Mouse (Mus musculus): ENCODE results near the gene Adgrl4. TPM values are rescaled to one million over a fixed set of nuclear protein-coding genes. Genes with fewer than 3 reads are reported as not detected.

Adgrl4 gene
- polyA plus RNA-seq, 1 experiment: not detected

DNA sequence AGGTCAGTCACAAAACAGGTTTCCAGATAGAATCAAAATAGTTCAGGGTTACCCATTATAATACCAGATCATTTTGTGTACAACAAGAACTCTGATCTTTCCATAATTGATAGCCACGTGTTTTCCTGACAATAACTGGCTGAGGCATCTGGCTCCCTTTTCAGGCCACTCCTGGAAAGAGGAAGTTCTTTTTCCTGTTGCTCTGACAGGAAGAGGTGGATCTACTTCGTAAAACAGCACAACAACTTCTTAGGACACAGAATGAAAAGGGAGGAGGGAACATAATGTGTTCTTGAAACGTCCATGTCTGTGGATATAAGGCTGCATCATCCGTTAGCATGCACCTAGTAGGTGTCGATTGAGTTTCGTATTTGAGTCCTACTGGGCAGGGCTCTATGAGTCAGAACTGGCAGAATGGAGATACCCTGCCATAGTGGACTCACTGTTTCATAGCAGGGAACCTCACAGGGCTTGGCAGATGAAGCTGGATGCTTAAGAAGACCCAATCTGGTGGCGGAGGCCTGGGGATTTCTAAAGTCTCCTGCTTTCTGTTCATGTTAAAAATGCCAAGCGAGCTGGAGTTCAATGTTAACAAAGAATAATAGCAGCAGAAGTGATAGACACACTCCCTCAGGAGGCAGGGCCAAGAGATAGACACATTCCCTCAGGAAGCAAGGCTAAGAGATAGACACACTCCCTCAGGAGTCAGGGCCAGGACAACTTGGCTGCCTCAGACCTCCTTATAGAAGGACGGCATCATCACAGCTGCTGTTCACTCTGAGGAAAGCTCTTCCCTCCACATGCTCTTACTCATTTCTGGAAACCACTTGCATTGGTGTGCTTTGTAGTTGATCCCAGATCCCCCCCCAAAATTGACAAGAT, 13.1 kb upstream of the Adgrl4 start:
- Histone ChIP-seq H3K4me1 (ENCODE audit: control insufficient read depth) (no peaks in the 10 kb centered on the region), H3K27me3 (ENCODE audit: control insufficient read depth) (no peaks in the 10 kb centered on the region), H3K36me3 (ENCODE audit: control insufficient read depth) (no peaks in the 10 kb centered on the region), H3K4me3 (replicated peaks) (no peak overlapping the region), H3K9me3 (ENCODE audit: control insufficient read depth, low read length) (no peaks in the 10 kb centered on the region)
- TF ChIP-seq GATA1 (IDR thresholded peaks at IDR 0.05; ENCODE audit: low read length): no peak
- TF ChIP-seq TAL1 (IDR thresholded peaks at IDR 0.05; ENCODE audit: low read length): no peak

DNA sequence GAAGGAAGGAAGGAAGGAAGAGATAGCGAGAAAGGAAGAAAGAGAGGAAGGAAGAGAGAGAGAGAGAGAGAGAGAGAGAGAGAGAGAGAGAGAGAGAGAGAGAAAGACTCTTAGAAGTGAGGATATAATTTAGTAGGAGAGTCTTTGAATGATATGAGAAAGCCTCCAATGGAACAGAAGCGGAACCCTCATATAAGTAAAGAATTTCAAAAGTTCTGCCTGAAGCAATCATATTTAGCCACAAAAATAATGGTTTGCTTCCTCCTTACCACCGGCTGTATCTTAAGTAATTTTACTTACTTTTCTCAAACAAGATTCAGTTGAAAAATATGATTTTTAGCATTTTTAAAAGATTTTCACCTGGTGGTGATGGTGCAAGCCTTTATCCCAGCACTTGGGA, 7.6 kb upstream of the Adgrl4 start:
- H3K4me3 ChIP-seq (replicated peaks): no peak overlapping the region
- no peaks in the 10 kb centered on the region for H3K9me3 ChIP-seq (ENCODE audit: control insufficient read depth, low read length)
- no peaks in the 10 kb centered on the region for H3K27me3 ChIP-seq (ENCODE audit: control insufficient read depth)
- no peaks in the 10 kb centered on the region for H3K4me1 ChIP-seq (ENCODE audit: control insufficient read depth)
- TF ChIP-seq GATA1 (IDR thresholded peaks at IDR 0.05; ENCODE audit: low read length) (no peak), TAL1 (IDR thresholded peaks at IDR 0.05; ENCODE audit: low read length) (no peak)
- H3K36me3 ChIP-seq (ENCODE audit: control insufficient read depth): no peaks in the 10 kb centered on the region

DNA sequence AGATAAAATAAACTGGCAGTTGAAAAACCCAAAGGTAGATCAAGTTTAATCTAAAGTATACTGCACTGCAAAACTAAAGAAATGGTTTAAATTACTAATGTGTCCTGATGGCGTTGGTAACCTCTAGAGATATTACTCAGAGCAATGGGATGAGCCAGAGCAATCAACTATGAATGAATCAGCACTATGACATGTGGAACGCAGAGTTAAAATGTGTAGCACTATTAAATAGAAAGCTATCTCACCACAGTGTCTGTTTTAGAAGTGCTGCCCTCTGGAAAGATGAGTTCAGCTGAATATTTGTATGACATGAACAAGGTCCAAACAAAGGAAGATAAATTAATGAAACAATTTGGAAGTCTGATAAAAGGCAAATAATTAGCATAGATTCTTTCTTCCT, 6.2 kb upstream of the Adgrl4 start:
- H3K4me1 ChIP-seq (ENCODE audit: control insufficient read depth): no peaks in the 10 kb centered on the region
- H3K4me3 ChIP-seq (replicated peaks): no peak overlapping the region

DNA sequence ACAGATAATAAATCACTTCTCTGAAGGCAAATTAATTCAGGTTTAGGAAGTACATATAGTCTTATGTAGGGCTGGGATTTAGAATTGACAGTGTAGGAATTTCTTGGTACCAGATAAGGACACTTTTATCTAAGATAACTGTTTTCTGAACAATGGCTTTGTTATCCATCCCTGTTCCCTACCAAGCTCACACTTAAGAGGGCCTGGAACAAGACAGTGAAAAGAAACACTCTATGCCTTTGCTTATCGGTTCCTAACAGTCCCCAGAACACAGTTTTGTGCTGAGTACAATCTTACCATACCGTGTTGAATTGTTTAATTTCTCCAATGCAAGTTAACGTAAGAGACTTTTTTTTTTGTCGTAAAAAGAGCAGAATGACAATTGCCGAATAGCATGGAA, 677 bp downstream of the Adgrl4 start:
- TF ChIP-seq TAL1 (IDR thresholded peaks at IDR 0.05; ENCODE audit: low read length) (no peak), GATA1 (IDR thresholded peaks at IDR 0.05; ENCODE audit: low read length) (no peak)
- Histone ChIP-seq H3K4me3 (replicated peaks) (no peak overlapping the region), H3K36me3 (ENCODE audit: control insufficient read depth) (no peaks in the 10 kb centered on the region), H3K9me3 (ENCODE audit: control insufficient read depth, low read length) (no peaks in the 10 kb centered on the region), H3K4me1 (ENCODE audit: control insufficient read depth) (no peaks in the 10 kb centered on the region), H3K27me3 (ENCODE audit: control insufficient read depth) (peaks cover 4% of the 10 kb centered on the region; the same call in 1 of the 2 replicates)

More for the DNA sequence above, 6.2 kb upstream of the Adgrl4 start:
- H3K36me3 ChIP-seq (ENCODE audit: control insufficient read depth): no peaks in the 10 kb centered on the region
- H3K27me3 ChIP-seq (ENCODE audit: control insufficient read depth): no peaks in the 10 kb centered on the region
- H3K9me3 ChIP-seq (ENCODE audit: control insufficient read depth, low read length): no peaks in the 10 kb centered on the region
- TF ChIP-seq GATA1 (IDR thresholded peaks at IDR 0.05; ENCODE audit: low read length) (no peak), TAL1 (IDR thresholded peaks at IDR 0.05; ENCODE audit: low read length) (no peak)

DNA sequence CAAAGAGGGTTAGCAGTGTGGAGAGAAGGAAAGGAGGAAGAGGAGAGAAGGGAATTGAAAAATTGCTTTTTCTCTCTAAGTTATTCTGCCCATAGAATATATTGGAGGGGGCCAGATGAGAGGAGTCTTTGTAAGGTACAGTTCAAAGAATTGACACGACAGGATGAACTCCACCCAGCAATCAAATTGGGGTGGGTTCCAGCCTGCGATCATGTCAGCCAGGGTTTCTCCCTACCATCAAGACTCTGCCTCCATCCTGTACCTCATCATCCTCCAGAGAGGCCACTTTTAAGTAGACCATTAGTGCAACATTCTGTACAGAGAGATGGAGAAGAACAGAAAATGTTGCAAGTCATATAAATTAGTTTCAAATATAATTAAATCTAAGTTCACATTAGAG, 2.3 kb downstream of the Adgrl4 start:
- no peak for TF ChIP-seq TAL1 (IDR thresholded peaks at IDR 0.05; ENCODE audit: low read length)
- H3K4me1 ChIP-seq (ENCODE audit: control insufficient read depth): no peaks in the 10 kb centered on the region
- H3K9me3 ChIP-seq (ENCODE audit: control insufficient read depth, low read length): no peaks in the 10 kb centered on the region
- H3K4me3 ChIP-seq (replicated peaks): no peak overlapping the region
- peaks cover 4% of the 10 kb centered on the region; the same call in 1 of the 2 replicates for H3K27me3 ChIP-seq (ENCODE audit: control insufficient read depth)
- no peaks in the 10 kb centered on the region for H3K36me3 ChIP-seq (ENCODE audit: control insufficient read depth)

DNA sequence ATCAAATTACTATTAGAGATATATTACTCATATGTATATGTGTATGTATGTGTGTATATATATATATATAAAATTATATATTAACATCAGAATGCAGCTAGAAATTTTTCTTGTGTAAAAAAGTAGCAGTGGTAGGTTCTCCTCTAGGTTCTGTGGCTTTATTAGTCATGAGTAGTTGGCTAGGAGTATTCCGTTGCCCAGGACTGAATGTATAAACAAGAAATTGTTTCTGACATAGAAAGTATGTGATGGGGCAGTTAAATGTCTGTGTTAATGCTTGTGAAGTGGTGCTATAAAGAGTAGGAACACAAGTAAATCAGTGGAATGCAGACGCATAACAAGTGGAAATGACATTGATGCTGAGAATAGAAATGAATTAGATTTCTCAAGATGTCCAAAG, 4.3 kb downstream of the Adgrl4 start:
- Histone ChIP-seq H3K4me3 (replicated peaks) (no peak overlapping the region), H3K27me3 (ENCODE audit: control insufficient read depth) (peaks cover 4% of the 10 kb centered on the region; the same call in 1 of the 2 replicates), H3K36me3 (ENCODE audit: control insufficient read depth) (no peaks in the 10 kb centered on the region), H3K9me3 (ENCODE audit: control insufficient read depth, low read length) (no peaks in the 10 kb centered on the region), H3K4me1 (ENCODE audit: control insufficient read depth) (no peaks in the 10 kb centered on the region)
- TF ChIP-seq GATA1 (IDR thresholded peaks at IDR 0.05; ENCODE audit: low read length) (no peak), TAL1 (IDR thresholded peaks at IDR 0.05; ENCODE audit: low read length) (no peak)

DNA sequence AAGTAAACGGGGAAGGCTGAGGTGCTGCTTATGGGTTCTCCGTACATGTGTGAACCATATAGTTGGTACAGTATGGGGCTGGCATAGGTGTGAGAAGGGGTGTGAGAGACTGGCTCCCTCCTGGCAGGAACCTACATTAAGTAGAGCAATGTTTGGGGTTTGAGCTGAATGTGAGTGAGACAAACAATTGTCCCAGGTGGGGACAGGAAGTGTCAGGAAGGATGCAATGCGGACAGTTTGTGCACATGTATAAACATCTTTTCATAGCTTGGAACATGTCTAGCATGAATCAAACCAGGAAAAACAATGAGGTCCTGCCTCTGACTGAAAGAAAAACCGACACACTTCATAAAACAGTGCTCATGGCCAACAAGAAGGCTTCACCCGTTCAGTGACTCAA, 5.8 kb downstream of the Adgrl4 start:
- Histone ChIP-seq H3K4me1 (ENCODE audit: control insufficient read depth) (no peaks in the 10 kb centered on the region), H3K27me3 (ENCODE audit: control insufficient read depth) (no peaks in the 10 kb centered on the region), H3K36me3 (ENCODE audit: control insufficient read depth) (no peaks in the 10 kb centered on the region), H3K9me3 (ENCODE audit: control insufficient read depth, low read length) (no peaks in the 10 kb centered on the region), H3K4me3 (replicated peaks) (no peak overlapping the region)
- TF ChIP-seq TAL1 (IDR thresholded peaks at IDR 0.05; ENCODE audit: low read length) (no peak), GATA1 (IDR thresholded peaks at IDR 0.05; ENCODE audit: low read length) (no peak)

DNA sequence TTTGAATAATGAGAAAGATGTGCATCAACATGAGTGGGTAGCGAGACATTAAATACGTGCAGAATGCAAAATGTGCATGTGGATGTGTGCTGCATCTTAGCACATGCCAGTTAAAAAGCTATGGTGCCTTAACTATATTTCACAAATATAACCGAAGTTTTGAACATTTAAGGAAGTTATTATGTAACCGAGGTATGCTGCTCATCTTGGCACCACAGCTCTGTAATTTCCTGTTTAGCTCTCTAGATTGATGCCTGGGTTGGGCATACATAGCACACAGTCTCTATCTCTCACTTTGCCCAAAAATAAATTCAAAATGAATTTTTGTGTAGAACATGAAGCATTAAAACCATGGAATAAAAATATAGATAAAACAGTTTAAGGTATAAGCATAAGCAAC, 6.6 kb downstream of the Adgrl4 start:
- H3K36me3 ChIP-seq (ENCODE audit: control insufficient read depth): no peaks in the 10 kb centered on the region
- no peak for TF ChIP-seq GATA1 (IDR thresholded peaks at IDR 0.05; ENCODE audit: low read length)
- TF ChIP-seq TAL1 (IDR thresholded peaks at IDR 0.05; ENCODE audit: low read length): no peak

DNA sequence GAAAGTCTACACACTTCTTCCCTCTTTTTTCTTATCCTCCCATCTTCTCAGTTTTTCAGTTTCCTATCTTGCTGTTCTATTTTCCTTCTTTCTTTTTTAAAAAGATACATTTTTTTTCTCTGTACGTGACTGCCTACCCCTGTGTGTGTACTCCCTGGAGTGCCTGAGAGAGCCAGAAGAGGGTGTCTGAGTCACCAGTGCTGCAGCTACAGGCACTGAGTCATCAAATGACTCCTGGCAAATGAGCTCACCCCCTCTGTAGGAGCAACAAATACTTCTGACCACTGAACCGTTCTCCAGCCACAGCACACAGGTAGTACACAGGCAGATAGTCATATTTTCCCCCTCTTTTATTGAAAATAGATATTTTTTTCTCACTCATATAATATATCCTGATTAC, 8.2 kb downstream of the Adgrl4 start:
- Histone ChIP-seq H3K36me3 (ENCODE audit: control insufficient read depth) (no peaks in the 10 kb centered on the region), H3K4me3 (replicated peaks) (no peak overlapping the region), H3K4me1 (ENCODE audit: control insufficient read depth) (no peaks in the 10 kb centered on the region), H3K9me3 (ENCODE audit: control insufficient read depth, low read length) (no peaks in the 10 kb centered on the region), H3K27me3 (ENCODE audit: control insufficient read depth) (no peaks in the 10 kb centered on the region)
- TF ChIP-seq GATA1 (IDR thresholded peaks at IDR 0.05; ENCODE audit: low read length): no peak
- no peak for TF ChIP-seq TAL1 (IDR thresholded peaks at IDR 0.05; ENCODE audit: low read length)

More for the DNA sequence above, 6.6 kb downstream of the Adgrl4 start:
- no peaks in the 10 kb centered on the region for H3K9me3 ChIP-seq (ENCODE audit: control insufficient read depth, low read length)
- H3K4me1 ChIP-seq (ENCODE audit: control insufficient read depth): no peaks in the 10 kb centered on the region
- H3K4me3 ChIP-seq (replicated peaks): no peak overlapping the region
- H3K27me3 ChIP-seq (ENCODE audit: control insufficient read depth): no peaks in the 10 kb centered on the region
